Mouse (Mus musculus) regulatory T cell (primary cell): Measurements from ENCODE around the gene Idua.

ENCODE experiments used
- in situ Hi-C: fragments of 300-600 bp; cut with MboI, MseI; formaldehyde crosslinking; loops from one replicate; pipeline ENCODE4 v1.15.1; 2025; ENCODE audit warnings: high pct_unique_total_duplicates

Gene Idua

DNA sequence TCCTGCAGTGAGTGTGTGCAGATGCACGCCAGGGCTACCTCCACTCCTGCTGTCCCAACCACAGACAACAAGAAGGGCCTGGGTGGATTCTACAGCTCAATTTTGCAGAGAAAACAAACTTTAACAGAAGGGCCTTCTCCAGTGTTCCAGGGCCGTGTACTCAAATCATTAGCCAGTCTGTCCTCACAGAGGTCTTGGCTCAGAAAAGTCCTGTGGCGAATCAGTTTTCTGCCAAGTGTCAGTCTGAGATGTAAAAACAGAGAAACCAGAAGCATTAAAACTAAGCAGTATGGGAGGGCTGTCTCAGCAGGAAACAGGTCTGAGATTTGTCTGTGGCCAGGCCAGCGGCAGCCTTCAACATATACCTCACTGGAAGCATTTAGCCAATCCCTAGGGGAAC, 57.9 kb downstream of the Idua start:
- in situ Hi-C loops, result no loop called here

GRCm38 (mm10) chr5:108719761-108720160, 59.6 kb downstream of the Idua start:
- in situ Hi-C loops, result no loop called here

GRCm38 (mm10) chr5:108724006-108724405, 63.9 kb downstream of the Idua start:
- in situ Hi-C loops, result no loop called here

GRCm38 (mm10) chr5:108726557-108727248, 66.6 kb downstream of the Idua start:
- in situ Hi-C loops, result no loop called here

DNA sequence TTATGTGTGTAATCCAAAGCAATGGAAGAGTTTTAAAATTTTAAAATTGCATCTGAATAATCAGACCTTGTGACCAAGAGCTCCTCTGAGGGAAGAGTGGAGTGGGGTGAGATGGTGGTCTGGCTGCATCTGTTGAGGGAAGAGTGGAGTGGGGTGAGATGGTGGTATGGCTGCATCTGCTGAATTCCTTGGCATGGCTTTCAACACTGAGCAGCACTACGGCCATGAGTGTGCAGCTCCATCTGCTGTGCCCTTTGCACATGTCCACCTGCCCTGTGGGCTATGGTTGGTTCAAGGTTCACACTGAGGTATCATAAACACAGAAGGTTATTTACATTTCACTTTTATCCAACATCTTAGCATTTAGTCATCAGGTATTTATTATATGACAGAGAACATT, 67.3 kb downstream of the Idua start:
- in situ Hi-C loops, result no loop called here
